Mouse (Mus musculus) midbrain, embryonic 13.5 days (tissue): ENCODE measurements around the gene Pnpt1. TPM values are rescaled to one million over a fixed set of nuclear protein-coding genes. Genes with fewer than 3 reads are reported as not detected.

Source experiments
- ATAC-seq: fragments of 200-750 bp; cut with Nextera tagmentation; 2 replicates; pipeline ENCODE4 v1.8.0; 2017; ENCODE audit warnings: mild to moderate bottlenecking, moderate TSS enrichment, moderate library complexity
- H3K27ac ChIP-seq: fragments of 300-500 bp; sonication (generic); 2 replicates; pipeline ENCODE4 v1.5.1; 2015; ENCODE audit warnings: inconsistent platforms, mild to moderate bottlenecking, moderate library complexity
- H3K27me3 ChIP-seq: fragments of 300-500 bp; sonication (generic); 2 replicates; pipeline ENCODE4 v1.6.1; 2015; ENCODE audit warnings: mild to moderate bottlenecking, inconsistent platforms
- H3K36me3 ChIP-seq: fragments of 300-500 bp; sonication (generic); 2 replicates; pipeline ENCODE4 v1.6.1; 2015; ENCODE audit warnings: mild to moderate bottlenecking, inconsistent platforms
- H3K4me1 ChIP-seq: fragments of 300-500 bp; sonication (generic); replicated peaks from 2 replicates; pipeline ENCODE4 v1.6.1; 2015; ENCODE audit warnings: inconsistent platforms
- H3K4me2 ChIP-seq: fragments of 300-500 bp; sonication (generic); replicated peaks from 2 replicates; pipeline ENCODE4 v1.6.1; 2015; ENCODE audit warnings: moderate library complexity, mild to moderate bottlenecking, inconsistent platforms
- H3K4me3 ChIP-seq: fragments of 300-500 bp; sonication (generic); replicated peaks from 2 replicates; pipeline ENCODE4 v1.5.1; 2015; ENCODE audit warnings: mild to moderate bottlenecking, inconsistent platforms
- H3K9ac ChIP-seq: fragments of 300-500 bp; sonication (generic); replicated peaks from 2 replicates; pipeline ENCODE4 v1.6.1; 2015; ENCODE audit warnings: mild to moderate bottlenecking, inconsistent platforms
- H3K9me3 ChIP-seq: fragments of 300-500 bp; sonication (generic); 2 replicates; pipeline ENCODE4 v1.6.1; 2016; ENCODE audit warnings: mild to moderate bottlenecking, inconsistent platforms
- WGBS: fragments of 180-500 bp; shearing (Covaris S2); methylation state at CpG from one replicate; pipeline ENCODE4 v1.1.7; 2015; 5-methylcytosine and 5-hydroxymethylcytosine counted together
- polyA plus RNA-seq: library from polyadenylated mRNA; unstranded; fragments of >200 nt; fragmentation: Nextera tagmentation; extraction: Ambion mirVana; gene quantifications from 2 replicates; pipeline ENCODE4 v1.2.1, GENCODE M21; 2015

The Pnpt1 gene
- polyA plus RNA-seq, 1 experiment from 2014 or later: 26.6 TPM

- 91% methylated on average over 1 of the region's 1 CpGs for WGBS
- peaks cover 16% of the 10 kb centered on the region for H3K36me3 ChIP-seq
These were observed 48.8 kb downstream of the Pnpt1 start for GRCm38 (mm10) chr11:29179319-29179718.

GRCm38 (mm10) chr11:29180657-29181056 lies 50.1 kb downstream of the Pnpt1 start:
- Histone ChIP-seq H3K4me2 (no peak overlapping the region), H3K4me3 (no peak overlapping the region), H3K27me3 (no peaks in the 10 kb centered on the region), H3K9me3 (no peaks in the 10 kb centered on the region), H3K9ac (no peak overlapping the region), H3K27ac (no peak overlapping the region), H3K4me1 (no peaks in the 10 kb centered on the region), H3K36me3 (peaks cover 24% of the 10 kb centered on the region)
- 78% methylated on average over 3 of the region's 3 CpGs for WGBS
- ATAC-seq: no peak

More at GRCm38 (mm10) chr11:29179319-29179718, 48.8 kb downstream of the Pnpt1 start:
- Histone ChIP-seq H3K4me3 (no peak overlapping the region), H3K4me1 (peaks cover 3% of the 10 kb centered on the region), H3K27me3 (no peaks in the 10 kb centered on the region), H3K9ac (no peak overlapping the region), H3K4me2 (no peak overlapping the region), H3K9me3 (no peaks in the 10 kb centered on the region), H3K27ac (no peak overlapping the region)
- ATAC-seq: no peak

GRCm38 (mm10) chr11:29181751-29182150 lies 51.2 kb downstream of the Pnpt1 start:
- H3K27me3 ChIP-seq: no peaks in the 10 kb centered on the region
- H3K36me3 ChIP-seq: peaks cover 35% of the 10 kb centered on the region
- H3K27ac ChIP-seq: no peak overlapping the region
- H3K4me3 ChIP-seq: no peak overlapping the region
- WGBS: 98% methylated on average over 5 of the region's 5 CpGs
- no peaks in the 10 kb centered on the region for H3K4me1 ChIP-seq
- no peak overlapping the region for H3K4me2 ChIP-seq
- H3K9ac ChIP-seq: no peak overlapping the region
- ATAC-seq: no peak
- H3K9me3 ChIP-seq: no peaks in the 10 kb centered on the region

GRCm38 (mm10) chr11:29188981-29189380 lies 58.4 kb downstream of the Pnpt1 start:
- no peak overlapping the region for H3K4me2 ChIP-seq
- ATAC-seq: no peak
- H3K9ac ChIP-seq: no peak overlapping the region
- H3K4me3 ChIP-seq: no peak overlapping the region
- no peaks in the 10 kb centered on the region for H3K27me3 ChIP-seq
- no peak overlapping the region for H3K27ac ChIP-seq
- no peaks in the 10 kb centered on the region for H3K9me3 ChIP-seq
- peaks cover 41% of the 10 kb centered on the region for H3K36me3 ChIP-seq
- no peaks in the 10 kb centered on the region for H3K4me1 ChIP-seq
- 97% methylated on average over 2 of the region's 2 CpGs for WGBS

GRCm38 (mm10) chr11:29203653-29204052 lies 73.1 kb downstream of the Pnpt1 start:
- 90% methylated on average over 5 of the region's 5 CpGs for WGBS
- Histone ChIP-seq H3K9me3 (no peaks in the 10 kb centered on the region), H3K4me2 (no peak overlapping the region), H3K27me3 (no peaks in the 10 kb centered on the region), H3K36me3 (peaks cover 42% of the 10 kb centered on the region), H3K9ac (no peak overlapping the region), H3K4me1 (no peaks in the 10 kb centered on the region), H3K4me3 (no peak overlapping the region), H3K27ac (no peak overlapping the region)
- no peak for ATAC-seq

- H3K36me3 ChIP-seq: peaks cover 33% of the 10 kb centered on the region
- no peak overlapping the region for H3K4me2 ChIP-seq
- no peaks in the 10 kb centered on the region for H3K9me3 ChIP-seq
- H3K4me3 ChIP-seq: no peak overlapping the region
- WGBS: 93% methylated on average over 2 of the region's 2 CpGs
- no peak for ATAC-seq
- H3K27ac ChIP-seq: no peak overlapping the region
- H3K4me1 ChIP-seq: no peaks in the 10 kb centered on the region
- no peak overlapping the region for H3K9ac ChIP-seq
- H3K27me3 ChIP-seq: no peaks in the 10 kb centered on the region
These were observed 79.2 kb downstream of the Pnpt1 start for GRCm38 (mm10) chr11:29209774-29210173.

Other genes with a start within 250 kb of the Pnpt1 start
- 91.4 and 103 TPM in 2 replicates for gene Ppp4r3b, start 42.1 kb downstream of the Pnpt1 start, polyA plus RNA-seq
- gene Cfap36, start 116.7 kb downstream of the Pnpt1 start, polyA plus RNA-seq: 111 and 113 TPM in 2 replicates
- gene Ccdc88a, start 242.9 kb downstream of the Pnpt1 start, polyA plus RNA-seq: 77.6 and 87.4 TPM in 2 replicates